Comparison of ENCODE assay signal across 9 mouse cellular contexts in the genomic region with DNA sequence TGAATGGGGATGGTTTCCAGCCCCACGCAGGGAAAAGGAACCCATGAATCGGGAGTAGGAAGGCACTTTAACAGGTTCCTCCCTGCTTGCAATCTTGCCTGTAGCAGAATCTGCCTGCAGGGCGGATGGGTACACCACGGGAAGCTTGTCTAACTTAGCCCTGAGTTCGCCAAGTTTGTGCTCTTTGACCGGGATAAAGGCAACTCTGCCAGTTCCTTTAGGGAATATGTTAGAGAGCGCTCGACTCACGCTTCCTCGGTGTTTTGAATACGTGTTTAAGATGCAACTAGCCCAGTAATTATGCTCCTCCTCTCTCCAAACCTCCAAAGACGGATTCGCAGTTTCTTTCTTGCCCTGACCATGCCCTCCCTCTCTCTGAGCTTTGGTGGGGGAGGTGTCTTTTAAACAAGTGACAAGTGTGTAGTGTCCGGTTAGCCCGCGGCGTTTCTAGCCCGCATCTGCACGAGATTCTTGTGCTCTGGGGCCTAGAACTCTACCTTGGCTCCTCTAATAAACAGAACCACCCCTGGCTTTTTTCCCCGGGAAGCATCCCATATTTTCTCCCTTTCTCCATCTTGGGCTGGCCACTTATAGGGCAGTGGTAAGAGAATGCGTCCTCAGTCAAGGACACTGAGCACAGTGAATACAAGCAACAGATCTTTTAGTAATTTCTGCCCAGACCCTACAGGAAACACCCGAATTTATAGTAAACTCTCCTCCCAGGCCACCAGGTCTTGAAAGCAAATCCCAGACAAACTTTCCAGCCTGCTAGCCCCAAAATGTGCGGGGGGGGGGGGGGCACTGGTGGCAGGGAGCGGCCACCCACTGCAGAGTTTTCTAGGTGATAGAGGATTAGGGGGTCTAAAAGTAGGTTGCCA. TPM values are rescaled to one million over a fixed set of nuclear protein-coding genes. Genes with fewer than 3 reads are reported as not detected.
DNase-seq lines count a peak whose midpoint lies in the region; ATAC-seq and TF ChIP-seq lines count a peak whose summit lies in the region.
"Had no signal": no experiment of that assay in that cellular context is flagged by ENCODE, and none has a peak within 500 bp of the region (broad histone marks: within the 10 kb centered on the region; RNA-seq: fewer than 3 reads in every experiment).

No protein-coding gene starts in this region.

- WGBS in forebrain, embryonic 10.5 days: 2% methylated on average over 24 of the region's 24 CpGs
- 2% methylated on average over 24 of the region's 24 CpGs for WGBS in forebrain, embryonic 11.5 days
- 27% methylated on average over 24 of the region's 24 CpGs for WGBS in heart, postnatal 0 days
- WGBS in midbrain, embryonic 14.5 days: 5% methylated on average over 24 of the region's 24 CpGs

- no peak overlapping the region for H3K27ac ChIP-seq in forebrain, embryonic 10.5 days
- H3K27ac ChIP-seq in forebrain, embryonic 11.5 days (ENCODE audit: low read depth, low read length): no peak overlapping the region
- H3K27ac ChIP-seq in heart, postnatal 0 days (ENCODE audit: low read depth): no peak overlapping the region
- H3K27ac ChIP-seq in midbrain, embryonic 14.5 days (replicated peaks; ENCODE audit: low read depth, low read length): no peak overlapping the region

- H3K4me1 ChIP-seq in forebrain, embryonic 10.5 days: peaks cover 59% of the 10 kb centered on the region
- peaks cover 14% of the 10 kb centered on the region for H3K4me1 ChIP-seq in forebrain, embryonic 11.5 days (replicated peaks; ENCODE audit: control insufficient read depth, insufficient read depth, low read length)
- peaks cover 51% of the 10 kb centered on the region for H3K4me1 ChIP-seq in E14TG2a.4 (replicated peaks; ENCODE audit: low read depth, low read length)
- H3K4me1 ChIP-seq in heart, postnatal 0 days (ENCODE audit: control insufficient read depth, insufficient read depth): 0 out of 2 replicates have a peak, but pooled peaks cover 12% of the 10 kb centered on the region
- H3K4me1 ChIP-seq in midbrain, embryonic 14.5 days (ENCODE audit: control insufficient read depth, insufficient read depth, low read length): peaks cover 26% of the 10 kb centered on the region

- H3K4me3 ChIP-seq in forebrain, embryonic 10.5 days: peak overlapping the region; percentile 56
- H3K4me3 ChIP-seq in forebrain, embryonic 11.5 days (ENCODE audit: low read depth, low read length): no peak overlapping the region; the same call in 1 of the 2 replicates
- 0 out of 2 replicates have a peak overlapping the region, but pooled peaks have one; percentile 76 for H3K4me3 ChIP-seq in E14TG2a.4 (replicated peaks; ENCODE audit: low read length)
- H3K4me3 ChIP-seq in heart, postnatal 0 days (ENCODE audit: low read depth, low read length): peak overlapping the region; percentile 46
- H3K4me3 ChIP-seq in midbrain, embryonic 14.5 days (replicated peaks; ENCODE audit: low read depth, low read length): peak overlapping the region; percentile 53

- peaks cover 100% of the 10 kb centered on the region for H3K27me3 ChIP-seq in forebrain, embryonic 10.5 days (ENCODE audit: poor library complexity, severe bottlenecking)
- peaks cover 89% of the 10 kb centered on the region for H3K27me3 ChIP-seq in forebrain, embryonic 11.5 days (ENCODE audit: control insufficient read depth, insufficient read depth, low read length)
- peaks cover 100% of the 10 kb centered on the region for H3K27me3 ChIP-seq in E14TG2a.4 (ENCODE audit: insufficient read depth, low read length)
- H3K27me3 ChIP-seq in heart, postnatal 0 days (ENCODE audit: control insufficient read depth, insufficient read depth, low read length): peaks cover 96% of the 10 kb centered on the region
- peaks cover 97% of the 10 kb centered on the region for H3K27me3 ChIP-seq in midbrain, embryonic 14.5 days (ENCODE audit: control insufficient read depth, insufficient read depth, low read length)

- no peaks in the 10 kb centered on the region for H3K36me3 ChIP-seq in forebrain, embryonic 10.5 days (replicated peaks)
- no peaks in the 10 kb centered on the region for H3K36me3 ChIP-seq in forebrain, embryonic 11.5 days (ENCODE audit: control insufficient read depth, insufficient read depth, low read length)
- H3K36me3 ChIP-seq in E14TG2a.4 (ENCODE audit: insufficient read depth, low read length): no peaks in the 10 kb centered on the region
- H3K36me3 ChIP-seq in heart, postnatal 0 days (replicated peaks; ENCODE audit: control insufficient read depth, insufficient read depth, low read length): no peaks in the 10 kb centered on the region
- no peaks in the 10 kb centered on the region for H3K36me3 ChIP-seq in midbrain, embryonic 14.5 days (ENCODE audit: control insufficient read depth, insufficient read depth, low read length)

- ATAC-seq in forebrain, embryonic 11.5 days (replicated peaks; ENCODE audit: low FRiP score): no peak
- no peak for ATAC-seq in heart, postnatal 0 days (ENCODE audit: insufficient read depth, low read depth)
- no peak for ATAC-seq in midbrain, embryonic 14.5 days (ENCODE audit: low FRiP score, low TSS enrichment)

- H3K4me2 ChIP-seq in forebrain, embryonic 11.5 days (ENCODE audit: low read depth, low read length, severe bottlenecking): no peak overlapping the region
- H3K4me2 ChIP-seq in heart, postnatal 0 days (ENCODE audit: low read depth, low read length): peak overlapping the region; percentile 73
- H3K4me2 ChIP-seq in midbrain, embryonic 14.5 days (ENCODE audit: low read length): peak overlapping the region; percentile 97

- no peak for TF ChIP-seq CTCF in E14TG2a.4 (conservative IDR thresholded peaks at IDR 0.05; ENCODE audit: low read length)
- TF ChIP-seq CTCF in heart, postnatal 0 days (IDR thresholded peaks at IDR 0.05; ENCODE audit: low read depth): no peak

- peak; percentile 34 for DNase-seq in forebrain, embryonic 10.5 days (ENCODE audit: extremely low spot score, low spot score)
- DNase-seq in forebrain, embryonic 11.5 days (ENCODE audit: low spot score): no peak
- no peak for DNase-seq in heart, postnatal 0 days (ENCODE audit: low spot score)
- peak; percentile 43 for DNase-seq in midbrain, embryonic 14.5 days
- DNase-seq in layer of hippocampus, postnatal 25 days (ENCODE audit: extremely low spot score in 1 of 2, low spot score in 1 of 2): no peak
- no peak for DNase-seq in T-cell, adult 2 months (ENCODE audit: low spot score)
- no peak for DNase-seq in gastrocnemius, postnatal 4 days (ENCODE audit: low spot score in 2 of 2)

- no peak for TF ChIP-seq EP300 in heart, postnatal 0 days (IDR thresholded peaks at IDR 0.05; ENCODE audit: low read depth)

- no peaks in the 10 kb centered on the region for H3K9me3 ChIP-seq in forebrain, embryonic 10.5 days
- H3K9me3 ChIP-seq in forebrain, embryonic 11.5 days (ENCODE audit: control insufficient read depth, low read length): no peaks in the 10 kb centered on the region
- H3K9me3 ChIP-seq in E14TG2a.4 (ENCODE audit: low read length): no peaks in the 10 kb centered on the region
- H3K9me3 ChIP-seq in heart, postnatal 0 days (replicated peaks; ENCODE audit: control insufficient read depth, low read length): no peaks in the 10 kb centered on the region
- H3K9me3 ChIP-seq in midbrain, embryonic 14.5 days (ENCODE audit: control insufficient read depth, low read length): no peaks in the 10 kb centered on the region

- H3K9ac ChIP-seq in forebrain, embryonic 11.5 days (ENCODE audit: low read length): no peak overlapping the region
- no peak overlapping the region for H3K9ac ChIP-seq in heart, postnatal 0 days (replicated peaks; ENCODE audit: low read depth, low read length)
- no peak overlapping the region for H3K9ac ChIP-seq in midbrain, embryonic 14.5 days (replicated peaks; ENCODE audit: low read length)

RNA-seq across cellular contexts. Expression of a gene that starts 1.4 kb away (rescaled TPM):
- 0.11 and 0.17 TPM in 2 replicates for polyA plus RNA-seq in forebrain, embryonic 10.5 days (2016; fragmentation: Nextera tagmentation; extraction: Ambion mirVana)
- polyA plus RNA-seq in forebrain, embryonic 11.5 days (2014; fragmentation: Nextera tagmentation; extraction: Ambion mirVana): 0.12 and 0.19 TPM in 2 replicates
- total RNA-seq in heart, postnatal 0 days (2014; rRNA removed; ENCODE audit: low replicate concordance): 0.15 and 0.65 TPM in 2 replicates
- polyA plus RNA-seq in heart, postnatal 0 days (2015; fragmentation: Nextera tagmentation; extraction: Ambion mirVana): 0.15 and 0.20 TPM in 2 replicates
- polyA plus RNA-seq in midbrain, embryonic 14.5 days (2014; fragmentation: Nextera tagmentation; extraction: Ambion mirVana): 0.11 and 0.14 TPM in 2 replicates
- total RNA-seq in layer of hippocampus, postnatal 25 days (2021): under 1 TPM; 0.12 TPM
- 1 to 10 TPM; 1.6 to 1.9 TPM for total RNA-seq in gastrocnemius, postnatal 4 days (2021)
- total RNA-seq: hematopoietic stem cell, adult 5-6 weeks had no signal

Comparison
In these comparisons a context has a peak if more than half of its experiments do, and no peak if none do; other contexts are left out.
1. DNase-seq: peak in forebrain, embryonic 10.5 days (single experiment) and midbrain, embryonic 14.5 days (single experiment); none in forebrain, embryonic 11.5 days (single experiment), heart, postnatal 0 days (single experiment), layer of hippocampus, postnatal 25 days (0 of 2), T-cell, adult 2 months (single experiment) and gastrocnemius, postnatal 4 days (0 of 2).